Mouse (Mus musculus): Measurements from ENCODE around the gene Timd2. TPM values are rescaled to one million over a fixed set of nuclear protein-coding genes. Genes with fewer than 3 reads are reported as not detected.
"Not testable (repeated sequence)": the region's sequence is repeated elsewhere in the genome, so short reads cannot be mapped to it uniquely, and the experiment has no call there.

Gene Timd2
- total RNA-seq, 2 experiments from 2014 or later: not detected

DNA sequence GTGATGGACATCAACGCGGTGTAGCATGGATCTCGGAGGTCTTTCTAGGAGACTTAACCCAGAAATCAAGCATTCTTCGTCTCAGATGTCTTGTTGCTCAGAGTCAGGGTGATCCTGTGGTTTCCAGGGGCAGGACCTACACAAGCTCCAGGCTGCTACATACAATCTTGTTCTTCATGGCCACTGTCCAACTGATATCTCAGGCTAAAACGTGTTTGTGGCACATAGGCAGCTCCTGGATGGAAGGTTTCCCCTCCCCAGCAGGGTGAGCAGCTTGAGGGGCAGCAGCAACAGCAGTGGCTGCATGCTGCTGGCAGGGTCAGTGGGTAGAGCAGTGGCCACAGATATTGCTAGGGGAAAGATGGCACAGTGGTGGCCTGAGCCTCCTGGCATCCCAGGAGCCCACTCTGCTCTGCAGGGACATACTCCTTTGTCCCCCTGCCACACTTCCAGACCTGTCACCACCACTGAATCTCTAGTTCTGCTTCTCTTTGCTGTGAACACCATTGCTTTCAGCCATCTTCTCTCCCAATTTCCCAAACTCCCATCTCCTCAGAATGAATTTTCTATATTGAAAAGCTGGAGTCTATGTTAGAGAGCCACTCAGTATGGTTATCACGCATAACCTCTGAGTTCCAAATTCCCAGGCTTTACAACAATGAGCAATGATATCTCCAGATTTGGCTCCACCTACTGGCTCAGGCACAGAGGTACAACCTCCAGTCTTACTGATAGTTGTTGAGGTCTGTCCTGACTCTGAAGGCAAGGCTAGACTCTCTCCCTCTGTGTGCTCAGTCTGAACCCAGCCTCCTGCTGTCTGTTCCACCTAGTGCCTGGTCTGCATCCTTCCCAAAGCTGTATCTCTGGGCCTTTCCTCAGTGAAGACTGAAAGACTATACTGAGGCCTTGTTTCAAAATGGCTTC lies 41.0 kb downstream of the Timd2 start:
- intact Hi-C loops (cut with DNase I): no loop called here
- DNase-seq (ENCODE audit: low spot score in 2 of 2): peak in 1 of 2 experiments; percentile 15

DNA sequence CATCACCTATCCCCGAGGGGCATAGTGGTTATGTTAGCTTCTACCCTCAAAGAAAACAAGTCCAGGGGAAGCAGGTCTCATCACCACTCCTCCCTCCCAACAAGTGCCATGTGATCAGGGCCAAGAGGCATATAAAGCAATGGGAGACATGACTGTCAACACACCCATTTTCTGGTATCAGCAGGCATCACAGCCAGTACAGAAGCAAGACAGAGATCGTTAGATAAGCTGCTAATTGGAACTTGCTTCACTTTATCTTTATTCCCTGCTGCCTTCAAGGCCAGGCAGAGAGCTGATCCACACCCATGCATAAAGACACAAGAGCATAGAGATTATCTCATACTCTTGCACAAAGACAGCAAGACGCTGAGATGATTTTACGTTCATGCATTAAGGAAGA lies 43.6 kb downstream of the Timd2 start:
- intact Hi-C loops (cut with DNase I): no loop called here
- DNase-seq (ENCODE audit: low spot score in 2 of 2): no peak

DNA sequence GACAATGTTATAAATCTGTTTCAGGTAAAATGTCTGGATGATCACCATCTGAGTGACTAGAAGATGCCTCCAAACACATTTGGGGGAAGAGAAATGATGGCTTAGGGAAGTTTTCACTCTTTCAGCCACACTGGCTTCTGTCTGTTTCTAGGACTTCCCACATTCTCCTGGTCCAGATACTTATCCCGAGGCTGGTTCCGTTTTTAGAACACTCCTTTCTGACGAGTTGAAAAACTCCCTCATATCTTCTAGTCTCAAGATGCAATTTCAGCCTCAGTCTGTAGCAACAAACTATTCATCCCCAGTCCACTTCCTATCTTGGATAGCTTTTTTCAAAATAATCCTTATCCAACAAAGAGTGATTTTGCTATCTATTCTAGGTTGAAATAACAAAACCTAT lies 54.4 kb downstream of the Timd2 start:
- intact Hi-C loops (cut with DNase I): no loop called here
- DNase-seq (ENCODE audit: low spot score in 2 of 2): no peak

DNA sequence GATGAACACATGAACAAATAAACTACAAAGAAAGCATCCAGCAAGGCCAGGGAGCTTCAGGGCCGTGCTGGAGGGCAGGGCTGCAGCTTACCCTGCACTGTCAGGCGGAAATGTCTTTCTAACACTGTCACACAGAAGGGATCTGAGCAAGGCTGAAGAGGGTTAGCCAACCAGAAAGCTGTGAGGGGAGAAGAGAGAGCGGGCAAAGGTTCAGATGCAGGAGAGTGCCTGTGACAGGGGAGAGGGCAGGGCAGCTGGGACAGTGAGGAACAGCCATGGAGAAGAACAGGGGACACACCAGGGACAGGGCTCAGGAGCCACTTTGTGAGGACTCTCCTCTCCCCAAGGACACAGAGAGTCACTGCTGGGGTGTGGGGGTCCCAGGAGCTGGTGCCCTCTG lies 57.2 kb downstream of the Timd2 start:
- DNase-seq (ENCODE audit: low spot score in 2 of 2): not testable (repeated sequence)
- intact Hi-C loops (cut with DNase I): loop anchor here (1.0 kb wide), 1 partner anchor 22 kb away; no protein-coding TSS in a partner anchor

DNA sequence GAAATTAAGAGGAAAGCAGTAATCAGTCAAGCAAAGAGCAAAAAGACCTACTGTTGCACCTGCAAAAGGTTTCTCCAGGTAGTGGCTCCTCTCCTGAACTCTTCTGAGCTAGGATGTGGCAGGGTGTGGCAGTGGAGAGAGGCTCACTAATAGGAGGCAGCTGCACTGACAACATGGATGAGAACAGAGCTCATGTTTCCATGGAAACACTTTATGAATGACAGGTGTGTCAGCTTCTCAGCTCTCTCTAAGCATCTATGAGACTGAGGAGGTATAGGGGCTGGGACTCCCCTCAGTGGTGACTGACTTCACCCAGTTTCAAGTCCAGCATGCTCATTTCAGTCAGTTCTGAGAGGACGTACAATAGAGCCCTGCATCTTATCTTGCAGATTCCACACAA lies 62.0 kb downstream of the Timd2 start:
- no peak for DNase-seq (ENCODE audit: low spot score in 2 of 2)
- intact Hi-C loops (cut with DNase I): no loop called here

DNA sequence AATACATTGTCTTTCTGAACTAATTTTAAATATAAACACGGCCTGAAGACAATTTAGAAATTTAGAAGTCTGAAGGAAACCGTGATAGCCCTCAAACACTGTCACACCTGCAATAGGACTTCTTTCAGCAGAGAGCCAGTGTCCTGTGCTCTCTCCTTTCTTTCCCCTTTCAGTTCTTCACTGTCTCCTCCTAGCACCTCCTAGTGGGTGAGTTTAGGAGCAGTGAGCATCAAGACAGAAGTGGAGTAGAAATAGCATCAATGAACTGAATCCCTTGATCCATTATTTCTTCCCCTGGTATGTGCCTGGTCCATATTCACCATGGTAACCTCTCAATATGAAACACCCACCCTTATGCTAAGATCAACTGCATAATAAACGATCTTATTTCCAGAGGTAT lies 70.3 kb downstream of the Timd2 start:
- intact Hi-C loops (cut with DNase I): no loop called here
- no peak for DNase-seq (ENCODE audit: low spot score in 2 of 2)

DNA sequence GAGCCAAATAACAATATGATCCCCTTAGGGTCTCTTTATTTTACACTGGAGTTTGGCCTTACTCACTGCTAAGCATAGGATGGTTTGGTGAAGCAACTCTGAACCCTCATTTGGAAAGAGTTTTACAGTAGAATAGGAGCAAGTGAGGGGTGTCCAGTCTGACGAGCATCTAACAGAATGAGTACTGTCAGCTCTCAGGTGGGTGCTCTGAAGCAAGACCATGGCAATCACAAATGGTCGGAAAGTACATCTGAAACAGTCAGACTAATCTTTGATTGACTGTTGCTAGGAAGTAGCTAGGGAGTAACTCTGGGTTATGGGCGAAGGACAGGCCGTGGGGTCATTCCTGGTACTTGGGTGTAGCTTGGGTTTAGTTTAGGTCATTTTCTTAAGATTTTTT lies 71.3 kb downstream of the Timd2 start:
- intact Hi-C loops (cut with DNase I); DNase-seq (ENCODE audit: low spot score in 2 of 2): not testable (repeated sequence)

DNA sequence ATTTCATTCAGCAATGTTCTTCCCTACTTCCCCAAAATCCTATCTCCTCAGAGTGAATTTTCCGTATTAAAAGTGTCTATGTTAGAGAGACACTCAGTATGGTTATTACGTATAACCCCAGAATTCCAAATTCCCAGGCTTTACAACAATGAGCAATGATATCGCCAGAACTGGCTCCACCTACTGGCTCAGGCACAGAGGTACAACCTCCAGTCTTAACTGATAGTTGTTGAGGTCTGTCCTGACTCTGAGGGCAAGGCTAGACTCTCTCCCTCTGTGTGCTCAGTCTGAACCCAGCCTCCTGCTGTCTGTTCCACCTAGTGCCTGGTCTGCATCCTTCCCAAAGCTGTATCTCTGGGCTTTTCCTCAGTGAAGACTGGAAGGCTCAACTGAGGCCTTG lies 75.2 kb downstream of the Timd2 start:
- intact Hi-C loops (cut with DNase I): no loop called here
- peak in 1 of 2 experiments; percentile 15 for DNase-seq (ENCODE audit: low spot score in 2 of 2)

DNA sequence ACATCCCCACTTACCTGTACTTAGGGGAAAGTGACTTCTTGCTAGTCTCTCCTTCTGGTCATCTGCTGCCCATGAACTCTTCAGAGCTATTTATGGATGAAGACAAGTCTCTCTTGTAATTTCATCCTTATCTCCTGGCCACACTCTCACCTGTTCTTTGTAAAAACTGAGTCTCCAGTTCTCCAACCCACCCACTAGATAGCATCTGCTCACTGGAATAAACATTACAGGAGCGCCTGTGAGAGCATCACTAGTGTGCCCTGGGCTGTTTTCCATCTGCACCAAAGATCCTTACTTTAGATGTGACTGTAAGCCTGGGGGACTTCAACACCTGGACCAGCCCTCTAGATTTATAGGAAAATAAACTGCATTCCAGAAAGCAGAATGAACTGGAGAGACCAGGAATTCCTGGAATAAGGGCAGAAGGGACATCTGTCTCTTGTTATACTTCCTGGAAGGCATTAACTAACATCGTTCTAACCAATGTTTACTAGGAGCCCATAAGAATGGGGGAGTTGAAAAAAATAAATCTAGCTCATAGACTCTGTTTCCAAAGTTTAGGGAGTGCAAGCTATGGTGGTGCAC lies 77.6 kb downstream of the Timd2 start, which contains the start of gene Dppa1:
Gene Dppa1 (minus strand): TSS at position 51 of the 585 bp plus-strand sequence.
- no peak for DNase-seq (ENCODE audit: low spot score in 2 of 2)

DNA sequence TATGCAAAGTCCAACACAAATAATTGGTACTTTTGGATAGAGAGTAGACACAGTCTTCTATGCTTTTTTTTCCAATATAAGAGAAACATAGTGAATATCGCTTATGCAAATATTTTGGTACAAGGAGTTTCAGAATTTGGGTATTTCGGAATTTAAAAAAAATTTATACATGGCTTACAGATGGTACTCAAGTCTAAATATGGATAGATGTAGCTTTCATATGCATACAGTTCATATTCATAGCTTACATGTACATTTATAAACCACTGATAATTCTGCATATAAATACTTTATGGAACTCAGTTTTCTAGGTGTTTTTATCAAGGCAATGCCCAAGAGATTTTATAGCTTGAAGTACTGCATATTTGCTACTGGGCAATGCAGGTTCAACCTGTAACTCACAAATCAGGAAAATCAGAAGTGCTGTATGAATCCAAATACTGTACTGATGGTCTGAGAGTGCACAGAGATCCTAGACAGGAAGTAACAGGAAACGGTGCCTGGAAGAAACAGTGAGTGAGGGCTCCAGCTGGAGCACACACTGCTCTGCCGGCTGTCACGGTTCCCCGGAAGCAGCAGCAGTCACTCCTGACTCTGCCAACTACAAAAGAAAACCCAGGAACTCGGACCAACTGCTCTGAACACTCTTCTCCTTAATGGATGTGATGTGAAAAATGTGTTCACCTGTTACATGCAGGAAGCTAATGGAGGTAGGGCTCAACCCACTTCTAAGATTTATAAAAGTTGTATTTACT lies 86.3 kb downstream of the Timd2 start:
- DNase-seq (ENCODE audit: low spot score in 2 of 2): no peak
- intact Hi-C loops (cut with DNase I): no loop called here

More for the DNA sequence above, 77.6 kb downstream of the Timd2 start, which contains the start of gene Dppa1:
- intact Hi-C loops (cut with DNase I): no loop called here

DNA sequence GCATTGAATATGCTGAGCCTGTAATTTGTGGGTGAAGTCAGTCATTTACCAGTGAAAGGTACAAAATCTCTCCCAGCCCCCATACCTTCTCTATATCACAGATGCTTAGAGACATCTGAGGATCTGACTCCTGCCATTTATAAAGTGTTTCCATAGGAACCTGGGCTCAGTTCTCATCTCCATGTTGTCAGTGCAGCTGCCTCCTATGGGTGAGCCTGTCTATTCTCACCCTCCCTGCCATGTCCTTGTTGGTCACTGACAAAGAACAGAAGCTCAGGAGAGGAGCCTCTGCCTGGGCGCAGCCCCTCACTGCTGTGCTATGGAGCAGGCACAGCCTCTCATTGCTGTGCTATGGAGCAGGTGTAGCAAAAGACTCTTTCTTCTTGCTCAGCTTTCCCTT lies 86.9 kb downstream of the Timd2 start:
- no peak for DNase-seq (ENCODE audit: low spot score in 2 of 2)
- intact Hi-C loops (cut with DNase I): no loop called here

Other genes with a start within 250 kb of the Timd2 start
- gene Gm12169, start 182.8 kb downstream of the Timd2 start, total RNA-seq (2021): not detected
- gene BC053393, start 135.5 kb downstream of the Timd2 start, total RNA-seq (2021): under 1 TPM in 1 of 2 experiments, not detected in 1; 0.18 TPM
- gene Dppa1, start 77.8 kb downstream of the Timd2 start, total RNA-seq (2021): not detected
- gene Havcr1, start 28.0 kb upstream of the Timd2 start, total RNA-seq (2021): not detected
- gene Timd4, start 103.7 kb upstream of the Timd2 start, total RNA-seq (2021): not detected